Mouse (Mus musculus) kidney, adult 2 months (tissue): ENCODE results near the gene AL607142.1.

ENCODE experiments used
- CTCF ChIP-seq: fragments of 200-500 bp; conservative IDR thresholded peaks from 2 replicates; pipeline ENCODE4 v1.5.1; 2011; ENCODE audit warnings: low read depth, mild to moderate bottlenecking, control low read depth, low read length, moderate library complexity, mixed read lengths; ENCODE audit not compliant: insufficient read depth, insufficient read length
- POLR2A ChIP-seq: fragments of 200-500 bp; IDR thresholded peaks from one replicate; pipeline ENCODE4 v1.6.1; 2011; ENCODE audit warnings: low read depth, low read length, control low read depth

- TF ChIP-seq CTCF (peak; percentile 95), POLR2A (no peak)
Observed at GRCm38 (mm10) chr4:120120276-120120675, 55.5 kb downstream of the AL607142.1 start.
